Comparison of ENCODE assay signal across 8 mouse cellular contexts in genomic region chr16:27388761-27389451, GRCm38 (mm10). TPM values are rescaled to one million over a fixed set of nuclear protein-coding genes. Genes with fewer than 3 reads are reported as not detected.
DNase-seq lines count a peak whose midpoint lies in the region; ATAC-seq and TF ChIP-seq lines count a peak whose summit lies in the region.

TSS of gene Ccdc50 (plus strand) at chr16:27388869.

- peak within 1 kb of the TSS; percentile 88 for H3K4me3 ChIP-seq in forebrain, embryonic 12.5 days (replicated peaks)
- peak within 1 kb of the TSS; percentile 96 for H3K4me3 ChIP-seq in heart, embryonic 16.5 days (ENCODE audit: low read length)
- peak within 1 kb of the TSS; percentile 86 for H3K4me3 ChIP-seq in liver, postnatal 0 days (ENCODE audit: low read depth, low read length)
- peak within 1 kb of the TSS; percentile 87 for H3K4me3 ChIP-seq in neural tube, embryonic 14.5 days (ENCODE audit: low read depth, low read length)

- no peaks in the 10 kb centered on the region for H3K27me3 ChIP-seq in forebrain, embryonic 12.5 days
- no peaks in the 10 kb centered on the region for H3K27me3 ChIP-seq in heart, embryonic 16.5 days (ENCODE audit: control insufficient read depth, insufficient read depth, low read length)
- H3K27me3 ChIP-seq in liver, postnatal 0 days (ENCODE audit: insufficient read depth, low read length) = no peaks in the 10 kb centered on the region
- no peaks in the 10 kb centered on the region for H3K27me3 ChIP-seq in neural tube, embryonic 14.5 days (ENCODE audit: control insufficient read depth, insufficient read depth, low read length)

- H3K9me3 ChIP-seq in forebrain, embryonic 12.5 days = no peaks in the 10 kb centered on the region
- H3K9me3 ChIP-seq in heart, embryonic 16.5 days (replicated peaks; ENCODE audit: control insufficient read depth, low read length) = no peaks in the 10 kb centered on the region
- no peaks in the 10 kb centered on the region for H3K9me3 ChIP-seq in liver, postnatal 0 days (ENCODE audit: low read length)
- no peaks in the 10 kb centered on the region for H3K9me3 ChIP-seq in neural tube, embryonic 14.5 days (ENCODE audit: control insufficient read depth, low read length)

- no peak for TF ChIP-seq EP300 in liver, postnatal 0 days (IDR thresholded peaks at IDR 0.05; ENCODE audit: low read depth)

- peak; percentile 97 for ATAC-seq in forebrain, embryonic 12.5 days (ENCODE audit: low FRiP score)
- peak; percentile 94 for ATAC-seq in heart, embryonic 16.5 days (replicated peaks; ENCODE audit: extremely low read depth, insufficient read depth, low FRiP score)
- ATAC-seq in liver, postnatal 0 days = peak; percentile 95
- peak; percentile 96 for ATAC-seq in neural tube, embryonic 14.5 days (ENCODE audit: low read depth)

- H3K9ac ChIP-seq in forebrain, embryonic 12.5 days = peak within 1 kb of the TSS; percentile 94
- peak within 1 kb of the TSS; percentile 97 for H3K9ac ChIP-seq in heart, embryonic 16.5 days (ENCODE audit: low read length)
- peak within 1 kb of the TSS; percentile 96 for H3K9ac ChIP-seq in liver, postnatal 0 days (replicated peaks)
- peak within 1 kb of the TSS; percentile 97 for H3K9ac ChIP-seq in neural tube, embryonic 14.5 days (replicated peaks; ENCODE audit: low read depth, low read length)

- peaks cover 27% of the 10 kb centered on the region for H3K4me1 ChIP-seq in forebrain, embryonic 12.5 days
- peaks cover 20% of the 10 kb centered on the region for H3K4me1 ChIP-seq in heart, embryonic 16.5 days (ENCODE audit: control insufficient read depth, insufficient read depth, low read length)
- H3K4me1 ChIP-seq in liver, postnatal 0 days (ENCODE audit: insufficient read depth) = peaks cover 8% of the 10 kb centered on the region
- H3K4me1 ChIP-seq in neural tube, embryonic 14.5 days (ENCODE audit: control insufficient read depth, insufficient read depth, low read length) = peaks cover 27% of the 10 kb centered on the region; the same call in 1 of the 2 replicates

- DNase-seq in CD8-positive naive resting alpha-beta T cell, adult 2 months (ENCODE audit: low read depth in 2 of 2, low spot score in 2 of 2) = peak; percentile 21 to 41
- DNase-seq in c-Kit-positive CD71-positive TER-119-negative erythroid progenitor cells, embryonic 14.5 days (ENCODE audit: low read depth) = peak; percentile 32
- peak; percentile 80 to 92 for DNase-seq in kidney, postnatal 25 days
- DNase-seq in liver, postnatal 0 days = peak; percentile 86
- DNase-seq in testis, postnatal 10 days (ENCODE audit: low spot score) = peak; percentile 78

- peak within 1 kb of the TSS; percentile 96 for H3K27ac ChIP-seq in forebrain, embryonic 12.5 days
- peak within 1 kb of the TSS; percentile 97 for H3K27ac ChIP-seq in heart, embryonic 16.5 days (ENCODE audit: low read length)
- peak within 1 kb of the TSS; percentile 95 for H3K27ac ChIP-seq in liver, postnatal 0 days (ENCODE audit: low read depth)
- H3K27ac ChIP-seq in neural tube, embryonic 14.5 days (ENCODE audit: low read depth, low read length) = peak within 1 kb of the TSS; percentile 97

- TF ChIP-seq CTCF in liver, postnatal 0 days (IDR thresholded peaks at IDR 0.05; ENCODE audit: low read depth) = no peak

- under 1% methylated on average over 60 of the region's 69 CpGs for WGBS in forebrain, embryonic 12.5 days
- WGBS in heart, embryonic 16.5 days = under 1% methylated on average over 54 of the region's 69 CpGs
- WGBS in liver, postnatal 0 days (ENCODE audit: insufficient replicate concordance) = 2% methylated on average over 29 of the region's 69 CpGs
- WGBS in neural tube, embryonic 14.5 days = under 1% methylated on average over 35 of the region's 69 CpGs

- H3K36me3 ChIP-seq in forebrain, embryonic 12.5 days (replicated peaks) = no peaks in the 10 kb centered on the region
- no peaks in the 10 kb centered on the region for H3K36me3 ChIP-seq in heart, embryonic 16.5 days (ENCODE audit: control insufficient read depth, insufficient read depth)
- no peaks in the 10 kb centered on the region for H3K36me3 ChIP-seq in liver, postnatal 0 days (replicated peaks; ENCODE audit: insufficient read depth, low read length)
- no peaks in the 10 kb centered on the region for H3K36me3 ChIP-seq in neural tube, embryonic 14.5 days (ENCODE audit: control insufficient read depth, insufficient read depth, low read length)

- H3K4me2 ChIP-seq in forebrain, embryonic 12.5 days = peak within 1 kb of the TSS; percentile 72
- peak within 1 kb of the TSS; percentile 89 for H3K4me2 ChIP-seq in heart, embryonic 16.5 days (ENCODE audit: low read depth, low read length)
- H3K4me2 ChIP-seq in liver, postnatal 0 days (ENCODE audit: low read depth, low read length) = peak within 1 kb of the TSS; percentile 79
- peak within 1 kb of the TSS; percentile 78 for H3K4me2 ChIP-seq in neural tube, embryonic 14.5 days (ENCODE audit: low read depth, low read length)

RNA-seq across cellular contexts. Expression of gene Ccdc50, which starts in this region (rescaled TPM):
- 64.9 and 65.5 TPM in 2 replicates for polyA plus RNA-seq in forebrain, embryonic 12.5 days (2016; fragmentation: Nextera tagmentation; extraction: Ambion mirVana)
- 25.0 and 31.1 TPM in 2 replicates for polyA plus RNA-seq in heart, embryonic 16.5 days (2015; fragmentation: Nextera tagmentation; extraction: Ambion mirVana)
- polyA plus RNA-seq in liver, postnatal 0 days (2015; fragmentation: Nextera tagmentation; extraction: Ambion mirVana) = 10.3 and 11.0 TPM in 2 replicates
- 69.3 and 79.6 TPM in 2 replicates for polyA plus RNA-seq in neural tube, embryonic 14.5 days (2014; fragmentation: Nextera tagmentation; extraction: Ambion mirVana)

Comparison
In these comparisons a context has a peak if more than half of its experiments do, and no peak if none do; other contexts are left out.
1. Peak in every context shown above with its lines: DNase-seq, ATAC-seq, H3K4me3 ChIP-seq and H3K27ac ChIP-seq.
2. DNase-seq: peak in every context shown above with its lines; median percentile 86 in kidney, postnatal 25 days; 86 in liver, postnatal 0 days; 78 in testis, postnatal 10 days; 32 in c-Kit-positive CD71-positive TER-119-negative erythroid progenitor cells, embryonic 14.5 days; 31 in CD8-positive naive resting alpha-beta T cell, adult 2 months.